Mouse (Mus musculus) thymus, postnatal 14 days (tissue): ENCODE results near the gene Myo1b.
"Not testable (repeated sequence)": the region's sequence is repeated elsewhere in the genome, so short reads cannot be mapped to it uniquely, and the experiment has no call there.

Source experiments
- DNase-seq: peaks from one replicate; pipeline ENCODE4 v3.0.0; 2021

Myo1b gene

GRCm38 (mm10) chr1:51894721-51895120 is 21.1 kb downstream of the Myo1b start:
- DNase-seq, result no peak

GRCm38 (mm10) chr1:51893521-51894355 is 22.1 kb downstream of the Myo1b start:
- no peak for DNase-seq

GRCm38 (mm10) chr1:51892005-51892404 is 23.9 kb downstream of the Myo1b start:
- DNase-seq, result no peak

DNA sequence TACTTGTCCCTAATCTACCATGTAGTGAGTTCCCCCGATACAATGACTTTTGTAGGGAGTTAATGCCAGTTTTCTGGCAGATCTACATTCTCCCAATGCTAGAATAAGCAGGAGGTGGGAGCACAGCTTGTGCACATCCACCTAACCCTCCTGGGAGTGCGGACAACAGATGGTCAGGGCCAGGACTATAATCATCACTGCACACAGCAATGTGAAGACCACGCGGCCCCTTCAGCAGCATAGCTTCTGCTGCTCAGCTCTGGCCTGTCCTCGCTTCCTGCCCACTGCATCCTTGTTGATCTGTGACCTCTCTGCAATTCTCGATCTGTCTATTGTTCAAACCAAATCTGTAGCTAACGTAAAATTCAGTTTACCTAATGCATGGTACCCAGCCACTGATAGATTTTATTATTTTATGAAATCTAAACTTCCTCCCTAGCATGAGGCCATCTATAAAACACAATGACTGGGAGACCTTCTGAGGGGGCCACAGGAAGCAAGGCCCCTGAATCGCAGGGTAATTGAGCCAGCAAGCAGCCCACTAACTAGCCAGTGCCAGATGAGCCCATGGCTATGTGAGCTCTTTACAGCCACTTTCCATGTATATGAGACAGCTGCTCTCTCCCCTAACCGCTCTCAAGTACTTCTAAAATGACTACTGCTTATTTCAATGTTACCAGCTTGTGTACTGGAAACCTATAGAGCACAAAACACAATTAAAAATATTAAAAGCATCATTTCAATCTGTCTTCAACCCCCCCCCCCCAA is 27.6 kb downstream of the Myo1b start:
- DNase-seq, result no peak

DNA sequence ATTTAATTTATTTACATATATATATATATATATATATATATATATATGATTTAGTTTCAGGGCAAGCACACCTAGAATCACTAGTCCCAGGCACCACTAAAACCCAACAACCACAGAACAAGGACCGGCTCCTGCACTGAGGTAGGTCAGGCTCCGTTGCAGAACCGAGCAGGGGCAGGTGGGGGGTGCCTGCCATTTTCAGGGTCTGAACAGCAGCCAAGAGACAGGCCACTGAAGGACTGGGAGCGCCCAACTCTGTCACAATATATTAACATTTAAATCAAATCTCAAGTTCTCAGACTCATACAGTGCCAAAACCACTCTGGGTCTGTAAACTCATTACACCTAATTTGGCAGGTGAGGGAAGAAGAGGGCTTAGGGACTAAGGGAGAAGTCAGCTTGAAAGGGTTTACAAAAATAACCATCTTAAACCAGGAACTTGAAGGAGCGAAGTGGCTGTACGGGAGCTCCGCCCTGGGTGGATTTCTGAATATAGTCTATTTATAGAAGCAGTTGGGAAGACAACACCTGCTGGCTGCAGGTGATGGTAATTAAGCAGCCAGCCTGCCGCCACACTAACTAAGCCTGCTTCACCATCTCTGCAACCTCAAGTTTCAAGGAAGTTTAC is 30.4 kb downstream of the Myo1b start:
- DNase-seq, result no peak

DNA sequence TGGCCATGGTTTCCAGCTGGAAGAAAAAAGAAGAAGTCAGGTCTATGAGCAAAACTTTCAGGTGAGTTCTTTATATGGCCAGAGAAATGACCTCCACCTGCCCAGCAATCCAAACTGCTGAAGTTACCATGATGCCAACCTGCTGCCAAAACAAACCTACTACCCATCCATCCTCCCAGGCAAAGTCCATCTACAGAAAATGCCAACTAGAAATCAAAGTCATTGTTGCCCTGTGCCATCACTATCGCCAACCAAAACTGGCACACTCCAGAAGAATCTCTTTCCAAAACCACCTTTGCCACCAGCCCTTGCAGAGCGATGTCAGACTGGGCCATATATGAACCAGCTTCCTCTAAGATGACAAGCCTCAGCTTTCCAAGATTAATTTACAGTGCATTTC is 32.7 kb downstream of the Myo1b start:
- no peak for DNase-seq

DNA sequence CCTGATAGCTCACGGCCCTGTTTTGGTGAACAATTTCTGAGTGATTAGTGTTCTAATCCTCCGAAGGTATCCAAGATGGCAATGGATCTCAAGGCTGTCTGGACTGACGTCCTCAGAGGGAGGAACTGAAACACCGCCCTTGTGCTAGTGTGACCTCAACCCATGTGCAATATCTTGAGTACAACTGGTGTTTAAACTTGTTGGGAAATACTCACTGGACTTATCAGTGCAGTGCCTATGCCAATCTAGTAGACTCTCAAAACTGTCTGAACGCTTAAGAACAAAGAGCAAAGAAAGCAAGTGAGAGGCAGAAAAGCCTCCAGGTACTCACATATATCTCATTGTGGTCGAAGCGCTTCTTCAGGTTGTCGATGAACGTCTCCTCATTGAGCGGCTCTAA is 33.1 kb downstream of the Myo1b start:
- DNase-seq, result no peak

DNA sequence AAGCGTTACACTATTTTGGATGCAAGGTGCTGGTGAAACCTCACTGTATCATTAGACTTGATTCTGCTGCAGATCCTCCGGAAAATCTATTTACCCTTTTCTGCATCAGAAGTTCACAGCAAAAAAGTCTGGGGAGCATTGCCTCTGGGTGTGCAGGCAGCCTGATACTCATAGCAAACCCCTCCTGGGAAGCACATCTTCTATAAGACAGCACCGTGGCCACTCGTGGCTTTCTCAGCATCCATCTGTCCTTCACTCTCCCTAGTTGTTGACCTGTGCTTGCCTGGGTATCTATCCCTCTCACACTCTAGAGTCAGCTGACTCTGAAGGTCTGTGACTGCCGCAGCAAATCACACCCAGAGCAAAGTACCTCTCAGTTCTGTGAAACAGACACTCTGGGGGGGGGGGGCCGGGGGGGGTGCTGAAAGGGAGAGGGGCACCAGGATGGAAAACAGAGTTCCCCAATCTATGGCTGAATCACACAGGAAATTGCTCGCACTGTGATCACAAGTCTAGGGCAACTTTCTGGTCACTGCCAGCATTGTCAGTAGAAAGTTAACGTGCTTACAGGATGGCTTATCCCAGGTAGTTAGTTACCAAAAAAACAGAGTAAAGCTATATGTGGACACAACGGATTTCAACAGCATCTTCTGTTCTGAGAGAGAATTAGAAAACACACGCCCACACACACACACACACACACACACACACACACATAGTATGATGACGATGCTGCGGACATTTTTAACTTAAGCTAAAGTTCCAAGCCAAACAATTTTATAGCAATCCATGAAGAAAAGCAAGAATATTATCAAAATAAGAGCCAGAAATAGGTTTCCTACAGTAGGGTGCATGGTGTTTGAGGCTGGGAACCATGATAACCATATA is 35.7 kb downstream of the Myo1b start:
- no peak for DNase-seq

DNA sequence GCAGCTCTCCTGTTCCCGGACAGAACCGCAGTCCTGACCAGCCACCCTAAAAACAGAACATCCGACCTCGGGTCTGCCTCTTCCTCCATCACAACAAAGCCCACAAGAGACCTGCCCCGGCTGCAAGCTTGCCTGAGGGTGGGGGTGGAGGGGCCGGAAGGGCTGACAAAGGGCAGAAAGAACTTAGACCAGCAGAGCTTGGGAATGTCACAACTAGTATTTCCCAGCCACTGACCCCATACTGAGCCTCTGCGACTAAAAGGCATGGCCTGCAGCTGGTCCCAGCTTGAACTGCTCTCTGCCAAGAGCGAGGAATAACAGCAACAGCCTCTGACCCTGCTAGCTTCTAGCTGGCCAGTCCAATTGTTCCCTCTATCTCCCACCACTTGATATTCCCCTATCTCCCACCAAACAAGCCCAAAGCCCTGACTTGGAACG is 36.5 kb downstream of the Myo1b start:
- no peak for DNase-seq

DNA sequence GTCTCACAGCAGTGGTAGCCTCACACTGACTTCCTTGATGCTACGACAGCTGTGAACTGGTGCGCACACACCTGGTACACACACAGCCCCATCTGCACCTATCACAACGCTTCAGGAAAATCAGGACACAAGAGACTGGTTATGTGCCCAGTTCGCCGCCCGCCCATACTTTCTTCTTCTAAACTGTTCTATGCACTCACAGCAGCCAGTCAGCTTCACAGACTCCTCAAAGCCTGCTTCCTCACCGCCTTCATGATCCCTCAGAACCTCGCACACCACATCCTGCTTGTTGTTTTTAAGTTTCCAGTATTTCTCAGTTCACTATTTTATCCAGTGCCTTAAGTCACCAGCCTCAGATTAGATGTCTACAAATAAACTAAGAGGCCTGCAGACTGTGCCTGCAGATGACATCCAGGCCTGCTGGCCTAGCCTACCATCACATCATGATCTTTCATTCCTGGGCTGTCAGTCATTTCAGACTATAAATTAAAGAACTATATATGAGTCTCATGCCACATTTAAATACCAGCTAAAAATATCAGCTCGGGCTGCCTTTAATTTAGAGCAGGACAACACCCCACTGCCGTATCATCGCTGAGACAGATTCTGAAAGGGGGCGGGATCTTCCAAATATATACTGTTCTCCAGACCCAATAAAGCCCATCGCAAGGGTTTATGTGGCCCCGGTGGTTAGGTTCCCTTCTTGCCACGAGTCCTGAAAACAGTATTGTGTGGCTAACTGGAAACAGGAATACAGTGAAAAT is 40.2 kb downstream of the Myo1b start:
- peak; percentile 46 for DNase-seq

DNA sequence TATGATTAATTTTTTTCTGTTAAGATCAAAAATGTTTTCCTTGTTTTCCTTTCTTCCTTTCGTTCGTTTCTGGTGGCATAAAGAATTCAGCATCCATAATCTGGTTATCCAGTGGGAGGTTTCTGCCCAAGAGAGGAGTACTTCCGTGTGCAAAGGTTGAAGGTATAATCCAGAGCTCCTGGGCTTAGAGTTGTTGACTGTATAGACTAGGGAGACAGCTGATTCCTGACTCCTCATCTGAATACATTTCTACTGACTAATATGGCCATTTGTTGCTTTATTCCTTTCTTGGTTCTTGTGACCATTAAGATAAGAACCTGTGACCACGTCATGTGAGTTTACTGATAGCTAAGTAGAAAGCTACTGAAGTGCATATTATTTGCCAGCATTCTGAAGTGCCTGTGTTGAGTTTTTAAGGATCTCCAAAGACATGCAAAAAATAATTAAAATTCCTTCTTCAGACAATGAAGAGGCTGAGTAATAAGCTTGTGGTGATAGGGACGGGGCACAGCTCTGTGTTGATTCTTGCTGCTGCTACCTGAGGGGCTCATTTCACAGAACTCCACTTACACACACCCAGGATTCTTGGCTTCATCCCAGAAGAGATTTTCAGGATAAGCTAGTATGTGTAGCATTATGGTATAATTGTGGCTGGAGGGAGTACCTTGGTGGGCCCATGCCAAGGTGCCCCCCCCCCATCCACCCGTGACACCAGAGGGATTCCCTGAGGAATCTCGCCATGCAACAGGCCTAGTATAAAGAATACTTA is 43.2 kb downstream of the Myo1b start:
- no peak for DNase-seq

GRCm38 (mm10) chr1:51871234-51871633 is 44.6 kb downstream of the Myo1b start:
- DNase-seq, result not testable (repeated sequence)

DNA sequence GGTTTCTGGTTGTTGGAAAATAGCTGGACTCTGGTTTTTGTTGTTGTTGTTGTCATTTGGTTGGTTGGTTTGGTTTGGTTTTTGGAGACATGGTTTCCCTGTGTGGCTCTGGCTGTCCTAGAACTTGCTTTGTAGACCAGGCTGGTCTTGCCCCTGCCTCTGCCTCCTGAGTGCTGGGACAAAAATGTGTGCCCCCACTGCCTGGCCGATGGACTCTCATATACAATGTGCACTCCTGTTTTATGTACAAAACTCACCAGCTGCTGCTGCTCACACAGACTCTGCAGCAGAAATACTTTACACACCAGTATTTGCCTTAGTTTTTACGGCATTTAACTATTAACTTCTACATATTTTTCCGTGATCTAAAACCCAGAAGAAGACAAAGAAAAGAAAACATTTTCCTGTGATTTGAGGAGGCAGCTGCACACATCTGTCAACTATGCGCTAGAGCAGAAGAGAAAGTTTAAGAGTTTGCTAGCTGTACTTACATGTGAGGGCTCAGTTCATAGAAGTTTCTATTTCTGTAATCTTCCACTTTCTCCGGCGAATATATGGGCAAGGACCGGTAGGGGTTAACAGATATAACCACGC is 52.9 kb downstream of the Myo1b start:
- DNase-seq, result no peak

DNA sequence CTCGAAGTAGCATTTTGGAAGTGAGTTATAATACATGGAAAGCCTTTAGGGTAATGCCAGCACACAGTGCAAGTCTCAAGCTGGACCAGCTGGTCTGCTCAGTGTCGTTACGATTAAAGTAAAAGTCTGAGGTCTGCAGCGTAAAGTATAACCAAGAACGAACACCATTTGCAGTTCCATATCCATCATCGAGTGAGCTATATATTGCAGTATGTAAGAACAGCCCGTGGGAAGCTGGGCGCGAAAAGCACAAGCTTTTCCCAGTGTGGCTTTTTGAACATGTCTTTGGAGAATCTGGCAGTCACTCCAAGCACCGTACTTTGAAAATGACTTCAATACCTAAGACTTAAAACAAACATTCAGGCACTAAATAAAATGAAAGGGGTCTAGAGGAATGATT is 55.0 kb downstream of the Myo1b start:
- no peak for DNase-seq

GRCm38 (mm10) chr1:51856946-51857345 is 58.9 kb downstream of the Myo1b start:
- DNase-seq, result no peak

DNA sequence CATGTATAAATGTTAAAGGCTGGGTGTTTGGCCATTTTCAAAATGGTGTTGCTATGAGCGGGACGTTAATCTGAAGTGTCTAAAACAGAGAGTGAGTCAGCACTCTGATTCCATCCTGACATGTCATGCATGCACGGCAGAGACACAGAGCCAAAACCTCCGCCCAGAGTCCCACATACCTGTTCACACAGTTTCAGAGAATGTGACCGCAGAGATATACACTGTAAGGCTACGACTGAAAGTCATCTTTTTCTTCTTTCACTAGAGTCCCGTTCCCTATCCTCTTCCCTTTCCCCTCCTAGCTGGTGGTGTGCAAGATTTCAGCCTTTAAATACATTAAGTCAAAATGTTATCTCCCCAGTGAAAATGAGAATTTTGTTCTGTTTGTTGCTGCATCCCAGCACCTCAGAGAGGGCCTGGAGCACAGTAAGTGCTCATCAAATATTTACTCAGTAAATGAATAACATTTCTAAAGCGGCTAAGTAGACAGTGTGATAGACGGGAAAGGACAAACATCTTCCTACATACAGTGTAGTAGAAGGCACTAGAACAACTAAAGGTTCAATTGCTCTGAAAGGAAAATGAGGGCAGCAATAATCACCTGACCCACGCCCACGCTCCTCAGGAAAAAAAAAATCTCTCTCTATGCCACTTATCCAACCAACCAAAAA is 59.5 kb downstream of the Myo1b start:
- no peak for DNase-seq

- no peak for DNase-seq
These were observed 60.2 kb downstream of the Myo1b start for GRCm38 (mm10) chr1:51855541-51856244.

DNA sequence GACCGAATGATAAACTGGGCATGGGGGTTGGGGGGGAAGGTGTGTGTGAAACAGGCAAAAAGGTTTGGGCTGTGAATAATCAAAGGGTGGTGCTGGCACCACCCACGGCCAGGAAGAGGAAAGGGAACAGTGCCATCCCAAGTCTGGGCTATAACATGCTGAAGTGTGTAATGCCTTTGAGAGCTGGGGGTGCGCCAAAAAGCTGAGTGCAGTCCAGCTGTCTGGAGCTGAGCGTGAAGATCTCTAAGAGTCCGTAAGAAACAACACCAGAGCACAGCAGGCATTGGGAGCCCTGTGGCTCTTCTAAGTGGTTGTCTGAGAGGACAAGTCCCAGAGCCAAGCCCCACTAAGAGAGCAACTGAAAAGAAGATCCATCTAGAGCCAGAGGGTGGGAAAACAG is 63.6 kb downstream of the Myo1b start:
- DNase-seq, result no peak

- DNase-seq, result no peak
These were observed 66.2 kb downstream of the Myo1b start for GRCm38 (mm10) chr1:51849570-51850211.
